Mouse (Mus musculus) embryonic facial prominence, embryonic 10.5 days (tissue): ENCODE measurements at regions not wholly inside any gene's neighbourhood (a gene's known extent, or its start where the extent isn't known, plus 50 kb on each side); places are given as distances from the start of the nearest gene placed in this dataset.

Source experiments
- DNase-seq: peaks from one replicate; pipeline ENCODE4 v3.0.0-alpha.2; 2017; ENCODE audit warnings: low spot score
- H3K27ac ChIP-seq: fragments of 300-500 bp; sonication (generic); replicated peaks from 2 replicates; pipeline ENCODE4 v1.5.1; 2016; ENCODE audit warnings: mild to moderate bottlenecking
- H3K27me3 ChIP-seq: fragments of 300-500 bp; sonication (generic); replicated peaks from 2 replicates; pipeline ENCODE4 v1.6.1; 2016; ENCODE audit warnings: low read depth, mild to moderate bottlenecking; ENCODE audit not compliant: poor library complexity, severe bottlenecking
- H3K36me3 ChIP-seq: fragments of 300-500 bp; sonication (generic); replicated peaks from 2 replicates; pipeline ENCODE4 v1.6.1; 2016; ENCODE audit warnings: mild to moderate bottlenecking, moderate library complexity
- H3K4me1 ChIP-seq: fragments of 300-500 bp; sonication (generic); 2 replicates; pipeline ENCODE4 v1.6.1; 2016
- H3K4me3 ChIP-seq: fragments of 300-500 bp; sonication (generic); 2 replicates; pipeline ENCODE4 v1.5.1; 2016; ENCODE audit warnings: mild to moderate bottlenecking, moderate library complexity
- H3K9me3 ChIP-seq: fragments of 300-500 bp; sonication (generic); 2 replicates; pipeline ENCODE4 v1.6.1; 2016; ENCODE audit warnings: mild to moderate bottlenecking
- WGBS: fragments of 180-500 bp; shearing (Covaris S2); methylation state at CpG from one replicate; pipeline ENCODE4 v1.1.7; 2016; 5-methylcytosine and 5-hydroxymethylcytosine counted together

DNA sequence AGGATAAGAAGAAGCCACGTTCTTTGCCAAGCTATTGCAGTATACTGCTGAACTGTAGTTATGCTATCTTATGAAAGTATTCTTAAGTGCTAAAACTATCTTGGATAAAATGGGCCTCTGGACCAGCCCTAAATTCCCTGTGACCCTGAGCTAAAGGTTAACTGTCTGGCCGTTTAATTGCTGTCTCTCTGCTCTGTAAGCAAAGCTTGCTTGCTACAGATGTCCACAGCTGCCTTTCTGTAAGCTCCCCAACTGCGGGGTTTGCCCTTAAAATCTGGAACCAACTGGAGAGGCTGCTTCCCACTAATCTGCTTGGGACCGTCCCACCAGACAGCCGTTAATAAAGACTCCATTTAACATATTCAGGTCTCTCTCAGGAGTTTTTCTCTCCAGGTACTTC is 73.2 kb upstream of the 1700021F07Rik start:
- 65% methylated on average over 5 of the region's 5 CpGs for WGBS
- no peak for DNase-seq
- H3K4me3 ChIP-seq = no peak overlapping the region
- no peaks in the 10 kb centered on the region; the same call in 1 of the 2 replicates for H3K9me3 ChIP-seq
- H3K27me3 ChIP-seq = no peaks in the 10 kb centered on the region
- peaks cover 6% of the 10 kb centered on the region for H3K4me1 ChIP-seq
- H3K27ac ChIP-seq = no peak overlapping the region
- H3K36me3 ChIP-seq = no peaks in the 10 kb centered on the region

DNA sequence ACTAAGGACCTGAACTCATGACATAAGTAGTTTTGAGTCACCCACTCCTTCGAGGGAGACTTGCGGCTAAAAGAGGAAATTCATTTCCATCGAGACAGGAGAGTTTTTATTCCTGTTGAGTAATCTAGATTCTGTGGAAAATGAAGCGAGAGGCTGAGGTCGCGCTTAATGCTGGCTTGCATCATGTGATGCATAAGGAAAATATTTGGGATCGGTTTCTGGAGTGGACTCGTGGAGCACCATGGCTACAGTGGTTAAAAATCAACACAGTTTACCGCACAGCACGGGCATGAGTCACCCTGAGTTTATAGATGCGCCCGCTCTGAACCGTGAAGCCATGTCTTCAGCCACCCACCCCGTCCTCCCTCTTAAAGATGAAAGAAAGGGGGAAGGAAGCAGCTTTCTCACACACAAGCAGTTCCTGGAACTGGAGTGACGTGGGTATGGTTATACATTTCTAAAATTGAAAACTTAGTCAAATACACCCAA is 70.3 kb upstream of the 1700021F07Rik start:
- Histone ChIP-seq H3K36me3 (no peaks in the 10 kb centered on the region), H3K27ac (no peak overlapping the region), H3K4me3 (no peak overlapping the region), H3K27me3 (no peaks in the 10 kb centered on the region), H3K9me3 (peaks cover 6% of the 10 kb centered on the region; the same call in 1 of the 2 replicates), H3K4me1 (peaks cover 6% of the 10 kb centered on the region)
- no peak for DNase-seq
- WGBS = 91% methylated on average over 15 of the region's 15 CpGs

DNA sequence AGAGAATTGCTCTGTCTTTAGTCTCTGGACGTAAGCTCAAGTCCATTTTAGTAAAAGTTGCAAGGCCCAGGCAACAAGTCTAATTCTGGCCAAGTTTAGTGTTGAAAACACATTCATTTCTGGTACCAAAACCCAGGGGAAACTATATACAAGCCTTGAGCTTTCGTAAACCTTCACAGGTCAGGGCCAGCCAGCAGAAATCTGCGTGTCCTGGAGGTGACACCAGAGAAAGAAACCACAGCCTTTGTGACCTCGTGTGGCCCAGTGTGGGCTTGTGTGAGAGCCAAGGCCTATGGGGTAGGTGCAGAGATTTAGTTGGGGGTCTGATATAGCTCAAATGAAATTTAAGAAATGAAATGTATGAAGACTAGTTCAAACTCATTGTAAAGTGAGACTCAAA is 69.6 kb upstream of the 1700021F07Rik start:
- Histone ChIP-seq H3K4me1 (peaks cover 6% of the 10 kb centered on the region), H3K27ac (no peak overlapping the region), H3K9me3 (peaks cover 6% of the 10 kb centered on the region; the same call in 1 of the 2 replicates), H3K27me3 (no peaks in the 10 kb centered on the region), H3K36me3 (no peaks in the 10 kb centered on the region), H3K4me3 (no peak overlapping the region)
- WGBS = 86% methylated on average over 4 of the region's 4 CpGs
- DNase-seq = no peak

DNA sequence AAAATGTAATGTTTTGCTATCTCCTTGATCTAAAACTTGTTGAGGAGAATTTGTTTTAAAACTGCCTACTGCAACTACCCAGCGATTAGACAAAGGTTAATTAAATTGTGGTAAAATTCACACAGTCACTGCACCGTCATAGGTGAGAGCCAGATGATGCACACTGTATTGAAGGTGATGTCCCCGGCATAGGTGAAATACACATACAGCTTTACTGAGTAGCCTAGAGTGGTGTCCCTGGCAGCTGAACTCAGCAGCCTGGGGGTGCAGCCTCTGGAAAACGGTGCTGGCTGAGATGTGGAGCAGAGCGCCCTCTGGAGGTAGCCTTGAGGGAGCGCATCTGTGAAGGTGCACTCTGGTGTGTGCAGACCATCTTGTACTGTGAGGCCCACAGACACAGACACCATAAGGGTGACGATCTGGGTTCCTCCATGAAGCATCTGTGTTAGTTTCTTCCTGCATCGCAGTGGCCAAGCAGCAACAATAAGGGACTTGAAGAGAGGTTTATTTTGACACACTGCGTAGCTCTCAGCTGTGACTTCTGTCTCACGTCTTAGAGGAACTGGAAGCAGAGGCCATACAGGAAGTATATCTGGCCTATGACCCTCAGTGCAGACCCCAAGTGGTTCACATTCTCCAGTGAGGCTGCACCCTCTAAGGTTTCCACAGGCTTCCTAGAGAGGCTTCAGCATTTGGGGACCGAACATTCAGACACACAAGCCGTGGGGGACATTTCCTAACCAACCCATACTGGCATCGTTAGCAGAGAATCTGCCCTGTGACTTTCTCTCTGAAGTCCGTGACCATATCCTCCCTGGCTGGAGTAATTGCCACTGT is 68.6 kb upstream of the 1700021F07Rik start:
- Histone ChIP-seq H3K27me3 (no peaks in the 10 kb centered on the region), H3K36me3 (no peaks in the 10 kb centered on the region), H3K27ac (no peak overlapping the region), H3K4me3 (no peak overlapping the region), H3K9me3 (peaks cover 6% of the 10 kb centered on the region; the same call in 1 of the 2 replicates), H3K4me1 (peaks cover 6% of the 10 kb centered on the region)
- 68% methylated on average over 14 of the region's 14 CpGs for WGBS
- DNase-seq = peak; percentile 56

DNA sequence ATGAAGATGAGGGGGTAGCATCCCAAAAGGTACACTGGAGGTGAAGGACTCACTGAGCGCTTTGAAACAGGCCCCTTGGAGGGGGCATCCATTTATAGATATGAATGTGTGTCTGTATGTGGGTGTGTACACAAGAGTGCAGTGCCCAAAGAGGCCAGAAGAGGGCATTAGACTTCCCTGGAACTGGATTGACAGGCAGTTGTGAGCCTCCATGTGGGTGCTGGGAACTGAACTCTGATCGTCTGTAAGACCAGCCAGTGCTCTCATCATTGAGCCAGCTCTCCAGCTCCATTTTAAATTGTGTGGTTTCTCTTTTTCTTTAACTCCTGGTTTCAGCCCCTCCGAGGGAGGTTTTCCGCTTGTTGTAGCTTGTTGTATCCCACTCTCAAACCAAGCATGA is 67.6 kb upstream of the 1700021F07Rik start:
- Histone ChIP-seq H3K36me3 (no peaks in the 10 kb centered on the region), H3K9me3 (peaks cover 6% of the 10 kb centered on the region; the same call in 1 of the 2 replicates), H3K27ac (no peak overlapping the region), H3K4me3 (no peak overlapping the region), H3K27me3 (no peaks in the 10 kb centered on the region), H3K4me1 (no peaks in the 10 kb centered on the region)
- DNase-seq = no peak
- WGBS = 95% methylated on average over 4 of the region's 4 CpGs

DNA sequence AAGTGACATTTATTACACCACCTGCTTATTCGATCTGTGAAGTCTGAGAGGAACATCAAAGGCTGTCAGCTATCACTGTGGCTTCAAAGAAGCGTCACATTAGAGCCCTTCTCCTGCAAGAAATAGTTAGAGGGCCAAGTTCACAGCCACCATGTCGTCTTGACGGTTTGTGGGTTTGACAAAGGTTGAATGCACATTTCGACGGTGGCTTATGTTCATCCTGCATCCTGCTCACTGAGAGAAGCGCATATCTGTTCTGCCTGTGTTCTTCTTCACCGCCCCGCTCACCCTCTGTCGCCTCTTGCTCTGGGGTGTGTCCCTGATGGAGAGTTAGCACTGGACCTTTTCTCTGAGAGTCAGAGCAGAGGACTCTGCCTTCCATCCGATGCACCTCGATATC is 67.2 kb upstream of the 1700021F07Rik start:
- 92% methylated on average over 12 of the region's 12 CpGs for WGBS
- no peaks in the 10 kb centered on the region for H3K4me1 ChIP-seq

DNA sequence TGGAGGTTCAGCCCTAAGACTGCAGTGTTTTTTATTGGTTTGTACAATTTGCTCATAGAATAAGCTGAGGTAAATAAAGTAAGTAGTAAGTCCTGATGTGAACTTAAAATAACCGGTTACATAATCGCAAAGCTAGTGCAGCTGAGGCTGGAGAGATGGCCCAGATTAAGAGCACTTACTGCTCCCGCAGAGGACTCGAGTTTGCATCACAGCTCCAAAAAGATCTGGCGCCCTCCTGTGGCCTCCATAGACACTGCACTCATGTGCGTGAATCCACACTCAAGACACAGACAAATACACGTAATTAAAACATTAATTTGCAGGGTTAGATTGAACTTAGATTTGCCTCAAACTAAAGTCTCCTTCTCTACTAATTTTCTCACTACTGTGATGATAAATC is 66.3 kb upstream of the 1700021F07Rik start:
- Histone ChIP-seq H3K4me1 (no peaks in the 10 kb centered on the region), H3K9me3 (peaks cover 6% of the 10 kb centered on the region; the same call in 1 of the 2 replicates), H3K27me3 (no peaks in the 10 kb centered on the region), H3K36me3 (no peaks in the 10 kb centered on the region), H3K4me3 (no peak overlapping the region), H3K27ac (no peak overlapping the region)
- 82% methylated on average over 7 of the region's 7 CpGs for WGBS
- DNase-seq = no peak

More for the DNA sequence above, 67.2 kb upstream of the 1700021F07Rik start:
- peaks cover 6% of the 10 kb centered on the region; the same call in 1 of the 2 replicates for H3K9me3 ChIP-seq
- H3K4me3 ChIP-seq = no peak overlapping the region
- H3K27ac ChIP-seq = no peak overlapping the region
- DNase-seq = no peak
- H3K27me3 ChIP-seq = no peaks in the 10 kb centered on the region
- H3K36me3 ChIP-seq = no peaks in the 10 kb centered on the region

DNA sequence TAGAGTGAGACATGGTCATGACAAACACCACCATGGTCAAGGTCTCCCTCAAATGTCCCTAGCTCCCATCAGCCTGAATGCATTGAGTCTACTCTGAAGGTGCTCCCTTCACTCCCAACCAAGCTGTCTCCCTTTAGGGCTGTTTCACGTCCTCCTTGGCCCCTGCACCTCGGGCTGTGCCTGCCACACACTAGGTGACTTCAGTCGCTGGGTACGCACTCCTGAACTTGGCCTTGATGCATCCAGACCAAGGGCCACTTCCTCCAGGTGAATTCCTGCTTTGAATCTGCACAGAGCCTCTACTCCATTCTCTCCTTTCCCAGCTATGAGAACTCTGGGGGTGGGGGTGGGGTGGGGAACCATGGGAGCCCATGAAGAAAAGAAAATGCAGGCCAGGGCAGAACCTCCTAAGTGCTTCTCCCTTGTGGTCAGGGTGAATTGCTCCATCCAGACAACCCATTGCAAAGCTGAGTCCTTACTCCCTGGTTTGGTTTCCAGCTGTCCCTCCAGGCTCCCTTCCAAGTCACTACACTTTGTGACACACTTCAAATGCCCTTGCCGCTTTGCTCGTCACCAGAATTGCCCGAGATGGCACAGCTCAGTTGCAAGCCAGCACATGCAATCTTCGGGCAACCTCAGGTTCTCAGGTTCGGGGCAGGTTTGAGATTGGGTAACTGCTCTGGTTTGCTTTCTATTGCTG is 65.3 kb upstream of the 1700021F07Rik start:
- 91% methylated on average over 9 of the region's 9 CpGs for WGBS
- H3K27ac ChIP-seq = no peak overlapping the region
- no peaks in the 10 kb centered on the region for H3K36me3 ChIP-seq
- no peaks in the 10 kb centered on the region for H3K4me1 ChIP-seq
- H3K27me3 ChIP-seq = no peaks in the 10 kb centered on the region
- H3K4me3 ChIP-seq = no peak overlapping the region
- no peak for DNase-seq
- H3K9me3 ChIP-seq = peaks cover 6% of the 10 kb centered on the region; the same call in 1 of the 2 replicates

DNA sequence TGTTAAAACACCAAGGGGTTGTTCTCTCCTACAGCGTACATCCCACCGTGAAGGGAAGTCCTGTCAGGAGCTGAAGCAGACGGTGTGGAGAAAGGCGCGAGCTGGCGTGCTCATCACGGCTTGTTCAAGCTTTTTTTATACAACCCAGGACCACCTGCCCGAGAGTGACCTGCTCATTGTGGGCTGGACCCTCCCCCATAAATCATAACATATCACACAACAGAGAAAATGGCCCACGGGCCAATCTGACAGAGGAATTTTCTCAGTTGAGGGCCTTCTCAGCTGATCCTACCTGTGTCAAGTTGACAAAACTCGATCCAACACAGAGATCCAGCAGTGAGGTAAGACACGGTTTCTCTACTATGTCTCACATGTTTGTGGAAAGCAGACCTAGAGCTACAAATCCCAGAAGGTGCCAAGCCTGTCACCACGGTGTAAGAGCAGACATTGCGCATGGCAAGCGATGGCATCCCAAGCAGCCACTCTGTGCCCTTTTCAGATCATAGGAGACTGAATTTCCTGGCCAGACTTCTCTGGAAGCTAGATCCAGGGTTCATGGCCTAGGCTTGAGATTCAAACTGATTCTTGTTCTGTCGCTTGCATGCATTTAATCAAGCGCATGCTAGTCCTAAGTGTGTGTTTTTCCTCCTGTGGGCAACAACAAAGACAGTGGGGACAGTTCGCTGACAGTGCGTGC is 64.6 kb upstream of the 1700021F07Rik start:
- Histone ChIP-seq H3K4me3 (no peak overlapping the region), H3K27ac (no peak overlapping the region), H3K27me3 (no peaks in the 10 kb centered on the region), H3K4me1 (no peaks in the 10 kb centered on the region), H3K9me3 (peaks cover 6% of the 10 kb centered on the region; the same call in 1 of the 2 replicates), H3K36me3 (no peaks in the 10 kb centered on the region)
- DNase-seq = no peak
- 93% methylated on average over 18 of the region's 18 CpGs for WGBS

DNA sequence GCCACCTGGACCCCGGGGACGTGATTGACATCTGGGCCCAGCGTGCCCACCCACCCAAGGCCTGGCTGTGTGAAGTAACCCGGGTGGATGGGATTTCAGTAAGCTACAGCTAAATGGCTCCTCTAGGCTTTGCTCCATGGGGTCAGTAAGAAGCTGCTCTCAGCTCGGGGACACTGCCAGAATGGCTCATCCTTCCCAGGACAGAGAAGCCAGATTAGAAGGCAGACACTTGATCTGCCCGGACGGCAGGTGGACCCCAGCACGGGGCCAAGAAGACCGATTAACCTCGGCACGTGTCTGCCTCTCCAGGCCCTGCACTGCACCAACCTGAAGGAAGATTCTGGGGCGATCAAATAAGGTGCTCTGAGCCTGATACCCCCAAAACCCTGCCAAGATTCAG is 63.5 kb upstream of the 1700021F07Rik start:
- WGBS = 82% methylated on average over 12 of the region's 12 CpGs

DNA sequence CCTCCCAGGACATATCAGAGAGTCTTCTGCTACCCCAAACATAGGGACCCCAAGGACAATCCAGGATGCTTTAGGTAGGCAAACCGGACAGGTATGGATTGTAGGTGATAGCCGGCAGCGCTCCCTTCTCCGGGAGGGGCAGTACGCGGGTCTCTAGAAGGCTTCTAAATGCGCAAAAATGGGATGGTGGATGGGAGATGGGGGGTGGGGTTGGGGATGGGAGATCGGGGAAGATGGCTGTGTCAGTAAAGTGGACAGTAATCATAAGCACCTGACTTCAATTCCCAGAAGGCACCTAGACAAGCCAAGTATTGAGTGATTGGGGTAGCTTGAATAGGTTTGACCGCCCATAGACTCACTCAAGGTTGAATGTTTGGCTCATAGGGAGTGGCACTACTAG is 59.1 kb upstream of the 1700021F07Rik start:
- no peaks in the 10 kb centered on the region for H3K9me3 ChIP-seq
- no peaks in the 10 kb centered on the region for H3K36me3 ChIP-seq
- H3K4me3 ChIP-seq = no peak overlapping the region
- no peaks in the 10 kb centered on the region for H3K27me3 ChIP-seq
- 93% methylated on average over 9 of the region's 9 CpGs for WGBS
- H3K4me1 ChIP-seq = peaks cover 5% of the 10 kb centered on the region
- no peak for DNase-seq
- H3K27ac ChIP-seq = no peak overlapping the region

More for the DNA sequence above, 63.5 kb upstream of the 1700021F07Rik start:
- Histone ChIP-seq H3K27me3 (no peaks in the 10 kb centered on the region), H3K27ac (no peak overlapping the region), H3K9me3 (peaks cover 6% of the 10 kb centered on the region; the same call in 1 of the 2 replicates), H3K36me3 (no peaks in the 10 kb centered on the region), H3K4me3 (no peak overlapping the region), H3K4me1 (no peaks in the 10 kb centered on the region)
- no peak for DNase-seq

DNA sequence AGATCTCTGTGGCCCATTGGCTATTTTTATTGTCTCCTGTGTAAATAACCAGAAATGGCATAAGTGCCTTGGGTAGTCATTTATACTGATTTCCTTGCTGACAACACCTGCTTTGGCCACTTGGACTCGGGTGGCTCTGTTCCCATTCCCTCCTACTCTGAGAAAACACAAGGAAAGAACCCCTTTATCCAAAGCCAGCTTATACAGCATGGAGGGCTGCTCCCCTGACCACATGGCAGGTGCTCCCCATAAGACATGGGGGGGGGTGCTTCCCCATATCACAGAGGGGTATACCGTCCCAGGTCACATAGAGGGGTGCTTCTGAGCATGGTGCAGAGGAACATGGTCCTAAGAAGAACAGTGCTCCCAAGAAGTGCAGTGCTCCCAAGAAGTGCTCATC is 57.8 kb upstream of the 1700021F07Rik start:
- H3K4me3 ChIP-seq = no peak overlapping the region
- no peaks in the 10 kb centered on the region for H3K9me3 ChIP-seq
- peaks cover 5% of the 10 kb centered on the region for H3K4me1 ChIP-seq
- no peaks in the 10 kb centered on the region for H3K36me3 ChIP-seq
- whole genome bisulfite sequencing = 91% methylated on average over 2 of the region's 2 CpGs
- no peak overlapping the region for H3K27ac ChIP-seq
- no peaks in the 10 kb centered on the region for H3K27me3 ChIP-seq
- peak; percentile 2 for DNase-seq
